Mouse (Mus musculus): ENCODE measurements at regions not wholly inside any gene's neighbourhood (a gene's known extent, or its start where the extent isn't known, plus 50 kb on each side); places are given as distances from the start of the nearest gene placed in this dataset.

GRCm38 (mm10) chr13:110529624-110530023, 134.8 kb downstream of the Plk2 start:
- no peak for ATAC-seq (replicated peaks in 1 of 2; ENCODE audit: insufficient read depth in 1 of 2, low FRiP score in 2 of 2, low TSS enrichment in 1 of 2, low read depth in 1 of 2, poor library complexity in 2 of 2, severe bottlenecking in 2 of 2)

- ATAC-seq (replicated peaks in 1 of 2; ENCODE audit: insufficient read depth in 1 of 2, low FRiP score in 2 of 2, low TSS enrichment in 1 of 2, low read depth in 1 of 2, poor library complexity in 2 of 2, severe bottlenecking in 2 of 2): no peak
Observed at GRCm38 (mm10) chr13:110534320-110534764, 139.5 kb downstream of the Plk2 start.

- no peak for ATAC-seq (replicated peaks in 1 of 2; ENCODE audit: insufficient read depth in 1 of 2, low FRiP score in 2 of 2, low TSS enrichment in 1 of 2, low read depth in 1 of 2, poor library complexity in 2 of 2, severe bottlenecking in 2 of 2)
Observed at GRCm38 (mm10) chr13:110535785-110536184, 140.9 kb downstream of the Plk2 start.

GRCm38 (mm10) chr13:110537960-110538463, 143.2 kb downstream of the Plk2 start:
- peak; percentile 98 to 99 for ATAC-seq (replicated peaks in 1 of 2; ENCODE audit: insufficient read depth in 1 of 2, low FRiP score in 2 of 2, low TSS enrichment in 1 of 2, low read depth in 1 of 2, poor library complexity in 2 of 2, severe bottlenecking in 2 of 2)

GRCm38 (mm10) chr13:110540543-110541265, 145.9 kb downstream of the Plk2 start:
- no peak for ATAC-seq (replicated peaks in 1 of 2; ENCODE audit: insufficient read depth in 1 of 2, low FRiP score in 2 of 2, low TSS enrichment in 1 of 2, low read depth in 1 of 2, poor library complexity in 2 of 2, severe bottlenecking in 2 of 2)

- peak in 1 of 2 experiments; percentile 5; a peak in 1 of 4 replicates for ATAC-seq (replicated peaks in 1 of 2; ENCODE audit: insufficient read depth in 1 of 2, low FRiP score in 2 of 2, low TSS enrichment in 1 of 2, low read depth in 1 of 2, poor library complexity in 2 of 2, severe bottlenecking in 2 of 2)
Observed at GRCm38 (mm10) chr13:110541288-110542148, 146.7 kb downstream of the Plk2 start.

GRCm38 (mm10) chr13:110542303-110543065, 147.6 kb downstream of the Plk2 start:
- ATAC-seq (replicated peaks in 1 of 2; ENCODE audit: insufficient read depth in 1 of 2, low FRiP score in 2 of 2, low TSS enrichment in 1 of 2, low read depth in 1 of 2, poor library complexity in 2 of 2, severe bottlenecking in 2 of 2): no peak

GRCm38 (mm10) chr13:110545454-110545853, 150.6 kb downstream of the Plk2 start:
- peak; percentile 32 to 42; a peak in 1 of 4 replicates for ATAC-seq (replicated peaks in 1 of 2; ENCODE audit: insufficient read depth in 1 of 2, low FRiP score in 2 of 2, low TSS enrichment in 1 of 2, low read depth in 1 of 2, poor library complexity in 2 of 2, severe bottlenecking in 2 of 2)

GRCm38 (mm10) chr13:110555529-110556319, 160.9 kb downstream of the Plk2 start:
- ATAC-seq (replicated peaks in 1 of 2; ENCODE audit: insufficient read depth in 1 of 2, low FRiP score in 2 of 2, low TSS enrichment in 1 of 2, low read depth in 1 of 2, poor library complexity in 2 of 2, severe bottlenecking in 2 of 2): no peak

GRCm38 (mm10) chr13:110556355-110557095, 161.7 kb downstream of the Plk2 start:
- no peak for ATAC-seq (replicated peaks in 1 of 2; ENCODE audit: insufficient read depth in 1 of 2, low FRiP score in 2 of 2, low TSS enrichment in 1 of 2, low read depth in 1 of 2, poor library complexity in 2 of 2, severe bottlenecking in 2 of 2)

- peak; percentile 31 to 50; a peak in 2 of 4 replicates for ATAC-seq (replicated peaks in 1 of 2; ENCODE audit: insufficient read depth in 1 of 2, low FRiP score in 2 of 2, low TSS enrichment in 1 of 2, low read depth in 1 of 2, poor library complexity in 2 of 2, severe bottlenecking in 2 of 2)
Observed at GRCm38 (mm10) chr13:110557930-110558727, 163.3 kb downstream of the Plk2 start.

GRCm38 (mm10) chr13:110560566-110560965, 165.7 kb downstream of the Plk2 start:
- ATAC-seq (replicated peaks in 1 of 2; ENCODE audit: insufficient read depth in 1 of 2, low FRiP score in 2 of 2, low TSS enrichment in 1 of 2, low read depth in 1 of 2, poor library complexity in 2 of 2, severe bottlenecking in 2 of 2): peak; percentile 47 to 50; a peak in 2 of 4 replicates

- no peak for ATAC-seq (replicated peaks in 1 of 2; ENCODE audit: insufficient read depth in 1 of 2, low FRiP score in 2 of 2, low TSS enrichment in 1 of 2, low read depth in 1 of 2, poor library complexity in 2 of 2, severe bottlenecking in 2 of 2)
Observed at GRCm38 (mm10) chr13:110562499-110562898, 167.7 kb downstream of the Plk2 start.

- no peak for ATAC-seq (replicated peaks in 1 of 2; ENCODE audit: insufficient read depth in 1 of 2, low FRiP score in 2 of 2, low TSS enrichment in 1 of 2, low read depth in 1 of 2, poor library complexity in 2 of 2, severe bottlenecking in 2 of 2)
Observed at GRCm38 (mm10) chr13:110562902-110563301, 168.1 kb downstream of the Plk2 start.

- peak; percentile 30 to 56; a peak in 3 of 4 replicates for ATAC-seq (replicated peaks in 1 of 2; ENCODE audit: insufficient read depth in 1 of 2, low FRiP score in 2 of 2, low TSS enrichment in 1 of 2, low read depth in 1 of 2, poor library complexity in 2 of 2, severe bottlenecking in 2 of 2)
Observed at GRCm38 (mm10) chr13:110563967-110564366, 169.1 kb downstream of the Plk2 start.

Data from hematopoietic stem cell, adult 5-6 weeks (primary cell).